Mouse (Mus musculus) forebrain, embryonic 16.5 days (tissue): ENCODE measurements at regions not wholly inside any gene's neighbourhood (a gene's known extent, or its start where the extent isn't known, plus 50 kb on each side); places are given as distances from the start of the nearest gene placed in this dataset.

Experiments
- ATAC-seq: fragments of 200-750 bp; cut with Nextera tagmentation; 2 replicates; pipeline ENCODE4 v1.8.0; 2017; ENCODE audit warnings: mild to moderate bottlenecking, moderate library complexity
- H3K27ac ChIP-seq: fragments of 300-500 bp; sonication (generic); 2 replicates; pipeline ENCODE4 v1.5.1; 2014; ENCODE audit warnings: low read length, control low read depth
- H3K27me3 ChIP-seq: fragments of 300-500 bp; sonication (generic); replicated peaks from 2 replicates; pipeline ENCODE4 v1.6.1; 2014; ENCODE audit warnings: low read length; ENCODE audit not compliant: control insufficient read depth, insufficient read depth
- H3K36me3 ChIP-seq: fragments of 300-500 bp; sonication (generic); 2 replicates; pipeline ENCODE4 v1.6.1; 2014; ENCODE audit not compliant: control insufficient read depth, insufficient read depth
- H3K4me1 ChIP-seq: fragments of 300-500 bp; sonication (generic); replicated peaks from 2 replicates; pipeline ENCODE4 v1.6.1; 2014; ENCODE audit warnings: low read length; ENCODE audit not compliant: control insufficient read depth, insufficient read depth
- H3K4me2 ChIP-seq: fragments of 300-500 bp; sonication (generic); 2 replicates; pipeline ENCODE4 v1.6.1; 2014; ENCODE audit warnings: mild to moderate bottlenecking, low read length, control low read depth
- H3K4me3 ChIP-seq: fragments of 300-500 bp; sonication (generic); replicated peaks from 2 replicates; pipeline ENCODE4 v1.5.1; 2014; ENCODE audit warnings: mild to moderate bottlenecking, low read length, control low read depth
- H3K9ac ChIP-seq: fragments of 300-500 bp; sonication (generic); replicated peaks from 2 replicates; pipeline ENCODE4 v1.6.1; 2014; ENCODE audit warnings: low read depth, low read length, control low read depth
- H3K9me3 ChIP-seq: fragments of 300-500 bp; sonication (generic); 2 replicates; pipeline ENCODE4 v1.6.1; 2016; ENCODE audit warnings: low read length; ENCODE audit not compliant: control insufficient read depth
- WGBS: fragments of 180-500 bp; shearing (Covaris S2); extraction: QIAGEN DNeasy Blood & Tissue Kit; methylation state at CpG from one replicate; pipeline ENCODE4 v1.1.7; 2014; 5-methylcytosine and 5-hydroxymethylcytosine counted together

GRCm38 (mm10) chr16:72028216-72028610 lies 279.9 kb upstream of the Robo1 start:
- no peaks in the 10 kb centered on the region for H3K9me3 ChIP-seq
- H3K9ac ChIP-seq: peak overlapping the region; percentile 69
- ATAC-seq: 0 out of 2 replicates have a peak, but pooled peaks have one; percentile 5
- no peaks in the 10 kb centered on the region for H3K27me3 ChIP-seq
- H3K27ac ChIP-seq: peak overlapping the region; percentile 56; the same call in 1 of the 2 replicates
- H3K4me1 ChIP-seq: peaks cover 8% of the 10 kb centered on the region
- no peaks in the 10 kb centered on the region for H3K36me3 ChIP-seq
- peak overlapping the region; percentile 54 for H3K4me3 ChIP-seq
- H3K4me2 ChIP-seq: peak overlapping the region; percentile 66
- WGBS: 3% methylated on average over 6 of the region's 6 CpGs

- peaks cover 8% of the 10 kb centered on the region for H3K4me1 ChIP-seq
- under 1% methylated on average over 18 of the region's 18 CpGs for WGBS
- peak overlapping the region; percentile 69 for H3K9ac ChIP-seq
- peak overlapping the region; percentile 54 for H3K4me3 ChIP-seq
- ATAC-seq: peak; percentile 49
- H3K4me2 ChIP-seq: peak overlapping the region; percentile 66
- H3K27ac ChIP-seq: peak overlapping the region; percentile 49
- H3K27me3 ChIP-seq: no peaks in the 10 kb centered on the region
- no peaks in the 10 kb centered on the region for H3K9me3 ChIP-seq
- H3K36me3 ChIP-seq: no peaks in the 10 kb centered on the region
These were observed 279.3 kb upstream of the Robo1 start for GRCm38 (mm10) chr16:72028798-72029197.

- Histone ChIP-seq H3K36me3 (no peaks in the 10 kb centered on the region), H3K4me2 (peak overlapping the region; percentile 66), H3K9ac (peak overlapping the region; percentile 69), H3K27me3 (no peaks in the 10 kb centered on the region), H3K4me1 (peaks cover 8% of the 10 kb centered on the region), H3K9me3 (no peaks in the 10 kb centered on the region), H3K27ac (peak overlapping the region; percentile 49), H3K4me3 (peak overlapping the region; percentile 54)
- peak; percentile 7; the same call in 1 of the 2 replicates for ATAC-seq
- WGBS: 7% methylated on average over 4 of the region's 4 CpGs
These were observed 278.8 kb upstream of the Robo1 start for GRCm38 (mm10) chr16:72029273-72029672.

GRCm38 (mm10) chr16:72068254-72068653 lies 239.9 kb upstream of the Robo1 start:
- ATAC-seq: no peak
- Histone ChIP-seq H3K9ac (no peak overlapping the region), H3K27me3 (no peaks in the 10 kb centered on the region), H3K4me2 (no peak overlapping the region), H3K27ac (no peak overlapping the region), H3K9me3 (no peaks in the 10 kb centered on the region), H3K36me3 (no peaks in the 10 kb centered on the region), H3K4me3 (no peak overlapping the region), H3K4me1 (no peaks in the 10 kb centered on the region)
- 31% methylated on average over 1 of the region's 1 CpGs for WGBS

- ATAC-seq: no peak
- Histone ChIP-seq H3K27me3 (no peaks in the 10 kb centered on the region), H3K9ac (no peak overlapping the region), H3K4me3 (no peak overlapping the region), H3K27ac (no peak overlapping the region), H3K4me2 (no peak overlapping the region), H3K36me3 (no peaks in the 10 kb centered on the region), H3K9me3 (no peaks in the 10 kb centered on the region), H3K4me1 (no peaks in the 10 kb centered on the region)
- 47% methylated on average over 2 of the region's 2 CpGs for WGBS
These were observed 238.5 kb upstream of the Robo1 start for GRCm38 (mm10) chr16:72069581-72069980.

- ATAC-seq: peak; percentile 77
- WGBS: 68% methylated on average over 2 of the region's 2 CpGs
- H3K4me1 ChIP-seq: no peaks in the 10 kb centered on the region
These were observed 236.2 kb upstream of the Robo1 start for GRCm38 (mm10) chr16:72071756-72072471.

GRCm38 (mm10) chr16:72085181-72085580 lies 222.9 kb upstream of the Robo1 start:
- Histone ChIP-seq H3K36me3 (no peaks in the 10 kb centered on the region), H3K4me3 (no peak overlapping the region)

More at GRCm38 (mm10) chr16:72071756-72072471, 236.2 kb upstream of the Robo1 start:
- H3K4me2 ChIP-seq: no peak overlapping the region
- no peak overlapping the region for H3K4me3 ChIP-seq
- no peak overlapping the region for H3K9ac ChIP-seq
- H3K27ac ChIP-seq: no peak overlapping the region
- H3K9me3 ChIP-seq: no peaks in the 10 kb centered on the region
- no peaks in the 10 kb centered on the region for H3K27me3 ChIP-seq
- H3K36me3 ChIP-seq: no peaks in the 10 kb centered on the region

GRCm38 (mm10) chr16:72088053-72088452 lies 220.1 kb upstream of the Robo1 start:
- H3K36me3 ChIP-seq: no peaks in the 10 kb centered on the region
- H3K9ac ChIP-seq: no peak overlapping the region
- 0 out of 2 replicates have a peak, but pooled peaks cover 5% of the 10 kb centered on the region for H3K9me3 ChIP-seq
- H3K4me3 ChIP-seq: no peak overlapping the region
- peaks cover 10% of the 10 kb centered on the region for H3K4me1 ChIP-seq
- H3K27me3 ChIP-seq: no peaks in the 10 kb centered on the region
- ATAC-seq: peak; percentile 68
- H3K27ac ChIP-seq: no peak overlapping the region
- 0 out of 2 replicates have a peak overlapping the region, but pooled peaks have one; percentile 7 for H3K4me2 ChIP-seq
- WGBS: 22% methylated on average over 4 of the region's 4 CpGs

More at GRCm38 (mm10) chr16:72085181-72085580, 222.9 kb upstream of the Robo1 start:
- Histone ChIP-seq H3K27ac (no peak overlapping the region), H3K27me3 (no peaks in the 10 kb centered on the region), H3K9me3 (no peaks in the 10 kb centered on the region), H3K4me2 (no peak overlapping the region), H3K9ac (no peak overlapping the region), H3K4me1 (peaks cover 10% of the 10 kb centered on the region)
- WGBS: 58% methylated on average over 5 of the region's 5 CpGs
- no peak for ATAC-seq

- Histone ChIP-seq H3K4me3 (no peak overlapping the region), H3K9me3 (0 out of 2 replicates have a peak, but pooled peaks cover 5% of the 10 kb centered on the region), H3K4me1 (peaks cover 10% of the 10 kb centered on the region), H3K9ac (no peak overlapping the region), H3K4me2 (peak overlapping the region; percentile 19), H3K27me3 (no peaks in the 10 kb centered on the region), H3K36me3 (no peaks in the 10 kb centered on the region), H3K27ac (peak overlapping the region; percentile 41; the same call in 1 of the 2 replicates)
- peak; percentile 90 for ATAC-seq
- 19% methylated on average over 6 of the region's 6 CpGs for WGBS
These were observed 219.2 kb upstream of the Robo1 start for GRCm38 (mm10) chr16:72088916-72089315.
